In genomic region chrX:109954533-109954932, GRCm38 (mm10) we compare ENCODE assay signal across 32 mouse cellular contexts.
"Had no signal": no experiment of that assay in that cellular context is flagged by ENCODE, and none has a peak within 500 bp of the region (broad histone marks: within the 10 kb centered on the region; RNA-seq: fewer than 3 reads in every experiment).

No protein-coding gene starts in this region.

- H3K27ac ChIP-seq: limb, embryonic 10.5 days; limb, embryonic 12.5 days; limb, embryonic 13.5 days; limb, embryonic 15.5 days; liver, embryonic 12.5 days; liver, embryonic 13.5 days; liver, embryonic 14.5 days; liver, embryonic 15.5 days; lung, embryonic 15.5 days; macrophage; midbrain, embryonic 10.5 days; midbrain, embryonic 12.5 days; midbrain, embryonic 13.5 days; midbrain, embryonic 15.5 days; neural tube, embryonic 12.5 days had no signal

- H3K4me1 ChIP-seq: limb, embryonic 10.5 days; limb, embryonic 12.5 days; limb, embryonic 13.5 days; limb, embryonic 15.5 days; liver, embryonic 12.5 days; liver, embryonic 13.5 days; liver, embryonic 15.5 days; lung, embryonic 15.5 days; megakaryocyte, embryonic 14.5 days; midbrain, embryonic 10.5 days; midbrain, embryonic 12.5 days; midbrain, embryonic 13.5 days; midbrain, embryonic 15.5 days; neural tube, embryonic 12.5 days had no signal

- H3K4me2 ChIP-seq: limb, embryonic 12.5 days; limb, embryonic 13.5 days; limb, embryonic 15.5 days; liver, embryonic 11.5 days; liver, embryonic 12.5 days; liver, embryonic 13.5 days; liver, embryonic 15.5 days; lung, embryonic 14.5 days; lung, embryonic 15.5 days; midbrain, embryonic 11.5 days; midbrain, embryonic 12.5 days; midbrain, embryonic 13.5 days; midbrain, embryonic 15.5 days; neural tube, embryonic 12.5 days had no signal

- ATAC-seq: liver, embryonic 12.5 days; liver, postnatal 0 days; lung, postnatal 0 days; midbrain, embryonic 13.5 days; midbrain, embryonic 15.5 days; midbrain, embryonic 16.5 days had no signal

- H3K9me3 ChIP-seq: limb, embryonic 10.5 days; limb, embryonic 12.5 days; limb, embryonic 13.5 days; limb, embryonic 15.5 days; liver, embryonic 12.5 days; liver, embryonic 13.5 days; liver, embryonic 15.5 days; lung, embryonic 15.5 days; megakaryocyte, embryonic 14.5 days; midbrain, embryonic 10.5 days; midbrain, embryonic 12.5 days; midbrain, embryonic 13.5 days; midbrain, embryonic 15.5 days; neural tube, embryonic 12.5 days had no signal

- DNase-seq: left cerebral cortex, postnatal 4 days; liver; liver, embryonic 13.5 days; liver, postnatal 0 days; lung, adult 18-20 months; lung, adult 2 months; lung, embryonic 14.5 days; lung, postnatal 10 days; lung, postnatal 14 days; lung, postnatal 36 days; lung, postnatal 4 days; midbrain, embryonic 14.5 days had no signal

- H3K9ac ChIP-seq: limb, embryonic 12.5 days; limb, embryonic 13.5 days; limb, embryonic 15.5 days; liver, embryonic 12.5 days; liver, embryonic 13.5 days; liver, embryonic 14.5 days; liver, embryonic 15.5 days; liver, postnatal 0 days; lung, embryonic 14.5 days; lung, embryonic 15.5 days; midbrain, embryonic 12.5 days; midbrain, embryonic 13.5 days; midbrain, embryonic 15.5 days; neural tube, embryonic 12.5 days had no signal

- H3K27me3 ChIP-seq: limb, embryonic 12.5 days; limb, embryonic 13.5 days; limb, embryonic 15.5 days; liver, embryonic 12.5 days; liver, embryonic 13.5 days; liver, embryonic 15.5 days; lung, embryonic 15.5 days; megakaryocyte, embryonic 14.5 days; midbrain, embryonic 12.5 days; midbrain, embryonic 13.5 days; midbrain, embryonic 15.5 days; neural tube, embryonic 12.5 days had no signal

- H3K4me3 ChIP-seq: limb, embryonic 10.5 days; limb, embryonic 12.5 days; limb, embryonic 13.5 days; limb, embryonic 15.5 days; liver, embryonic 12.5 days; liver, embryonic 13.5 days; liver, embryonic 15.5 days; lung, embryonic 15.5 days; megakaryocyte, embryonic 14.5 days; midbrain, embryonic 10.5 days; midbrain, embryonic 12.5 days; midbrain, embryonic 13.5 days; midbrain, embryonic 15.5 days; myocyte; neural tube, embryonic 12.5 days had no signal

- H3K36me3 ChIP-seq: limb, embryonic 10.5 days; limb, embryonic 12.5 days; limb, embryonic 13.5 days; limb, embryonic 15.5 days; liver, embryonic 12.5 days; liver, embryonic 13.5 days; liver, embryonic 15.5 days; lung, embryonic 15.5 days; midbrain, embryonic 10.5 days; midbrain, embryonic 12.5 days; midbrain, embryonic 13.5 days; midbrain, embryonic 15.5 days; neural tube, embryonic 12.5 days had no signal
